Mouse (Mus musculus): ENCODE measurements at regions not wholly inside any gene's neighbourhood (a gene's known extent, or its start where the extent isn't known, plus 50 kb on each side); places are given as distances from the start of the nearest gene placed in this dataset.

GRCm38 (mm10) chr7:73647140-73647539 is 93.0 kb upstream of the Fam174b start:
- TF ChIP-seq CTCF (IDR thresholded peaks at IDR 0.05; ENCODE audit: low read depth) (no peak), EP300 (IDR thresholded peaks at IDR 0.05; ENCODE audit: low read depth) (no peak)

Measured in liver, postnatal 0 days (tissue).